Mouse (Mus musculus) stomach, adult 2 months (tissue): ENCODE data around the gene Als2. TPM values are rescaled to one million over a fixed set of nuclear protein-coding genes. Genes with fewer than 3 reads are reported as not detected.

Experiments used
- polyA plus RNA-seq: library from polyadenylated mRNA; depleted of rRNA; stranded (reverse); fragments of >200 nt; gene quantifications from 2 replicates; pipeline ENCODE4 v1.2.3, GENCODE M21; 2012; rRNA removed

Gene Als2
- polyA plus RNA-seq: 0.74 and 1.3 TPM in 2 replicates

GRCm38 (mm10) chr1:59236856-59237441 lies at the start of gene Als2:
TSS of gene Als2 (minus strand) at chr1:59237231.

GRCm38 (mm10) chr1:59256751-59257231 lies 19.8 kb upstream of the Als2 start, which contains the start of gene Cdk15:
TSS of gene Cdk15 (plus strand) at chr1:59256906.

GRCm38 (mm10) chr1:59163030-59163461 lies 74.0 kb downstream of the Als2 start, which contains the start of gene Mpp4:
TSS of gene Mpp4 (minus strand) at chr1:59163389.

GRCm38 (mm10) chr1:59119720-59120457 lies 117.1 kb downstream of the Als2 start, which contains the start of gene Tmem237:
TSS of gene Tmem237 (minus strand) at chr1:59120408.

Other genes with a start within 250 kb of the Als2 start
- gene C2cd6, start 142.3 kb downstream of the Als2 start, polyA plus RNA-seq: not detected in 2 replicates
- 0.41 and 0.96 TPM in 2 replicates for gene Tmem237, start 116.8 kb downstream of the Als2 start, polyA plus RNA-seq
- 0.46 and 0.64 TPM in 2 replicates for gene Mpp4, start 73.8 kb downstream of the Als2 start, polyA plus RNA-seq
- 0.13 TPM in 1 of 2 replicates, not detected in the other for gene Cdk15, start 19.7 kb upstream of the Als2 start, polyA plus RNA-seq
- gene Fzd7, start 245.2 kb upstream of the Als2 start, polyA plus RNA-seq: 6.1 and 7.5 TPM in 2 replicates